Mouse (Mus musculus) kidney, embryonic 15.5 days (tissue): ENCODE results near the gene Zfp30. TPM values are rescaled to one million over a fixed set of nuclear protein-coding genes. Genes with fewer than 3 reads are reported as not detected.

Source experiments
- ATAC-seq: fragments of 200-750 bp; cut with Nextera tagmentation; replicated peaks from 2 replicates; pipeline ENCODE4 v1.8.0; 2017; ENCODE audit warnings: moderate TSS enrichment; ENCODE audit not compliant: low FRiP score
- H3K27ac ChIP-seq: fragments of 300-500 bp; sonication (generic); 2 replicates; pipeline ENCODE4 v1.5.1; 2015; ENCODE audit warnings: mild to moderate bottlenecking, inconsistent platforms
- H3K27me3 ChIP-seq: fragments of 300-500 bp; sonication (generic); 2 replicates; pipeline ENCODE4 v1.6.1; 2015; ENCODE audit warnings: inconsistent platforms
- H3K36me3 ChIP-seq: fragments of 300-500 bp; sonication (generic); 2 replicates; pipeline ENCODE4 v1.6.1; 2015; ENCODE audit warnings: inconsistent platforms
- H3K4me1 ChIP-seq: fragments of 300-500 bp; sonication (generic); 2 replicates; pipeline ENCODE4 v1.6.1; 2015; ENCODE audit warnings: inconsistent platforms
- H3K4me2 ChIP-seq: fragments of 300-500 bp; sonication (generic); 2 replicates; pipeline ENCODE4 v1.6.1; 2015; ENCODE audit warnings: moderate library complexity, mild to moderate bottlenecking, inconsistent platforms
- H3K4me3 ChIP-seq: fragments of 300-500 bp; sonication (generic); replicated peaks from 2 replicates; pipeline ENCODE4 v1.5.1; 2015; ENCODE audit warnings: mild to moderate bottlenecking, inconsistent platforms
- H3K9ac ChIP-seq: fragments of 300-500 bp; sonication (generic); 2 replicates; pipeline ENCODE4 v1.6.1; 2015; ENCODE audit warnings: mild to moderate bottlenecking, inconsistent platforms
- H3K9me3 ChIP-seq: fragments of 300-500 bp; sonication (generic); replicated peaks from 2 replicates; pipeline ENCODE4 v1.6.1; 2016; ENCODE audit warnings: inconsistent platforms
- WGBS: fragments of 180-500 bp; shearing (Covaris S2); methylation state at CpG from one replicate; pipeline ENCODE4 v1.1.7; 2015; ENCODE audit warnings: mixed read lengths; 5-methylcytosine and 5-hydroxymethylcytosine counted together
- polyA plus RNA-seq: library from polyadenylated mRNA; unstranded; fragments of >200 nt; fragmentation: Nextera tagmentation; extraction: Ambion mirVana; gene quantifications from 2 replicates; pipeline ENCODE4 v1.2.1, GENCODE M21; 2015

Zfp30 gene
- polyA plus RNA-seq, 1 experiment from 2014 or later, result 8.1 TPM

DNA sequence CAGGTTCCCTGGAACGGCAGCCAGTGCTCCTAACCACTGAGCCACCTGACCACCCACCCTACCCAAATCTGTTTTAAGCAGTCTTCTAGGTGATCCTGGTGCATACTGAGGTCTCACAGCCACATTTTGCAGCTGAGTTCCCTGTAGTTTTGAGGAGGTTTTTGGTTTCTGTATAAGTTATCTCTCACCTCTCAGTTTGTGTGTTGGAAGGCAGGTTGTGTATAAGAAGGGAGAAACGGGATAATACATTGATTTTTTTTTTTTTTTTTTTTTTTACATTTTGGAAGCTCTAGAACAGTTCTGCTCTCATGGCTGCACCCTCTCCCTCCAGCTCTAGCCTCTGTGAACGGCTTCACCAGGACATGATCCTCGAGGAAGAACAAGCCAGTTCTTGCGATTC lies 2.1 kb downstream of the Zfp30 start:
- Histone ChIP-seq H3K27ac (no peak overlapping the region), H3K27me3 (no peaks in the 10 kb centered on the region), H3K9me3 (no peaks in the 10 kb centered on the region), H3K9ac (peak overlapping the region; percentile 25; the same call in 1 of the 2 replicates), H3K4me1 (peaks cover 18% of the 10 kb centered on the region), H3K36me3 (peaks cover 39% of the 10 kb centered on the region), H3K4me2 (peak overlapping the region; percentile 73), H3K4me3 (peak overlapping the region; percentile 86)
- no peak for ATAC-seq
- WGBS, result 79% methylated on average over 5 of the region's 5 CpGs

DNA sequence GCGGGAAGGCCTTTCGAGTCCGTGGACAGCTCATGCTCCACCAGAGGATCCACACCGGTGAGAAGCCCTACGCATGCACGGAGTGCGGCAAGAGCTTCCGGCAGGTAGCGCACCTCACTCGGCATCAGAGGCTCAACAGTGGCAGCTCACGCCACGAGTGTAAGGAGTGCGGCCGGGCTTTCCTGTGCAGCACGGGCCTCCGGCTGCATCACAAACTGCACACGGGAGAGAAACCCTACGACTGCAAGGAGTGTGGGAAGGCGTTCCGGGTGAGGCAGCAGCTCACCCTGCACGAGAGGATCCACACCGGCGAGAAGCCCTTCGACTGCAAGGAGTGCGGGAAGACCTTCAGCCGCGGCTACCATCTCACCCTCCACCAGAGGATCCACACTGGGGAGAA lies 9.1 kb downstream of the Zfp30 start:
- no peak for ATAC-seq
- 0 out of 2 replicates have a peak overlapping the region, but pooled peaks have one; percentile 10 for H3K4me3 ChIP-seq
- H3K9ac ChIP-seq, result no peak overlapping the region
- no peaks in the 10 kb centered on the region for H3K4me1 ChIP-seq
- no peak overlapping the region for H3K27ac ChIP-seq
- peaks cover 71% of the 10 kb centered on the region for H3K36me3 ChIP-seq
- 35% methylated on average over 27 of the region's 27 CpGs for WGBS
- peak overlapping the region; percentile 34 for H3K4me2 ChIP-seq
- H3K9me3 ChIP-seq, result peaks cover 13% of the 10 kb centered on the region; the same call in 1 of the 2 replicates
- H3K27me3 ChIP-seq, result no peaks in the 10 kb centered on the region

DNA sequence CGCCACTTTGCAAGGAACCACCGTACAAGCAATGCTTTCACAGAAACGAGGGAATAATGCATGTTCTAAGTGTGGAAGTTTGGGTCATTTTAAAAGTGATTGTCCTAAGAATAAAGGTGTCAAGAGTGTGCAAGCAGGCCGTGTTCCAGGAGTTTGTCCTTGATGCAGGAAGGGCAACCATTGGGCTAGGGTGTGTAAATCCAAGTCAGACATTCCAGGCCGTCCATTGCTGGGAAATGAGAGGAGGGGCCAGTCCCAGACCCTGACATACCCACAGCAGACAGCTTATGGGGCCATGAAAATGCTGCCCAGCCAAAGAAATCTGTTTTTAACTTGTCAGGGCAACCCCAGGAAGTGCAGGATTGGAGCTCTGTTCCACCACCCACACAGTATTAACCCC lies 23.2 kb downstream of the Zfp30 start:
- 83% methylated on average over 5 of the region's 5 CpGs for WGBS

DNA sequence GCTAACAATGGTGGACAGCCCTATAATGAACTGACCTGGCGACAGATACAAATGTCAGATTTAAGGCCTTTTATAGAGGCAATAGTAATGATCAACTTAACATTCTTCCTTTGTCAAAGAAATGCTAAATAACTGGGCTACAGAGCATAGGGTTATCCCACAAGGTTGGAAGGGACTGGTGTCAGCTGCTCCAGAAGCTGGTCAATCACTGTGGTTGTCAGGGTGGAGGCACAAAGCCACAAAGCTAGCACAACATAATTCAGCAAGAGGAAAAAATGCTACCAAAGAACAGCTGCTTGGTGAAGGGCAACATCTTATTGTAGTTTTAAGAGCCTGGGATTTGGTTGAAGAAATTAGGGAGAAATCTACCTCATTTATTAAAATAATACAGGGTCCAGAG lies 28.4 kb downstream of the Zfp30 start:
- H3K36me3 ChIP-seq, result no peaks in the 10 kb centered on the region
- WGBS, result 97% methylated on average over 1 of the region's 1 CpGs
- H3K27ac ChIP-seq, result no peak overlapping the region
- no peak overlapping the region for H3K4me2 ChIP-seq
- no peak overlapping the region for H3K4me3 ChIP-seq
- peaks cover 4% of the 10 kb centered on the region; the same call in 1 of the 2 replicates for H3K9me3 ChIP-seq
- H3K27me3 ChIP-seq, result no peaks in the 10 kb centered on the region
- no peak overlapping the region for H3K9ac ChIP-seq
- no peak for ATAC-seq
- peaks cover 18% of the 10 kb centered on the region for H3K4me1 ChIP-seq

More for the DNA sequence above, 23.2 kb downstream of the Zfp30 start:
- Histone ChIP-seq H3K9ac (no peak overlapping the region), H3K4me1 (no peaks in the 10 kb centered on the region), H3K9me3 (peaks cover 4% of the 10 kb centered on the region; the same call in 1 of the 2 replicates), H3K27me3 (no peaks in the 10 kb centered on the region), H3K4me2 (no peak overlapping the region), H3K36me3 (no peaks in the 10 kb centered on the region), H3K27ac (no peak overlapping the region), H3K4me3 (no peak overlapping the region)
- ATAC-seq, result no peak

DNA sequence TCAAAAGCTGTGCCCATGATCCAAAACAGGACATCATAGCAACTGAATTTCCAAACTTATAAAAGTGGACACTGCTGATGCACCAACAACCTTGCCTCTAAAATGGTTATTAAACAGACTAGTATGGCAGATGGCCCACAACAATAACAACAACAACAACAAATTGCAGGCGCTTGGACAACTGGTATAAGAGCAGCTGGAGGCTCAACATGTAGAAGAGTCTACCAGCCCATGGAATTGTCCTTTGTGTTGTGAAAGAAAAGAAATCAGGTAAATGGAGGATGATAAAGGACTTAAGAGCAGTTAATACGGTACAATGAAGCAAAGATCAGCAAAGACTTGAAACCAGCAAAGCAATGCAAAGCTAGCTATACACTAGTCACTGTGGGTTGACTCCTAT lies 30.6 kb downstream of the Zfp30 start:
- Histone ChIP-seq H3K27ac (no peak overlapping the region), H3K9me3 (peaks cover 4% of the 10 kb centered on the region; the same call in 1 of the 2 replicates), H3K4me2 (no peak overlapping the region), H3K9ac (no peak overlapping the region), H3K4me3 (no peak overlapping the region), H3K27me3 (no peaks in the 10 kb centered on the region), H3K4me1 (peaks cover 29% of the 10 kb centered on the region), H3K36me3 (no peaks in the 10 kb centered on the region)
- 91% methylated on average over 2 of the region's 2 CpGs for WGBS
- ATAC-seq, result no peak

DNA sequence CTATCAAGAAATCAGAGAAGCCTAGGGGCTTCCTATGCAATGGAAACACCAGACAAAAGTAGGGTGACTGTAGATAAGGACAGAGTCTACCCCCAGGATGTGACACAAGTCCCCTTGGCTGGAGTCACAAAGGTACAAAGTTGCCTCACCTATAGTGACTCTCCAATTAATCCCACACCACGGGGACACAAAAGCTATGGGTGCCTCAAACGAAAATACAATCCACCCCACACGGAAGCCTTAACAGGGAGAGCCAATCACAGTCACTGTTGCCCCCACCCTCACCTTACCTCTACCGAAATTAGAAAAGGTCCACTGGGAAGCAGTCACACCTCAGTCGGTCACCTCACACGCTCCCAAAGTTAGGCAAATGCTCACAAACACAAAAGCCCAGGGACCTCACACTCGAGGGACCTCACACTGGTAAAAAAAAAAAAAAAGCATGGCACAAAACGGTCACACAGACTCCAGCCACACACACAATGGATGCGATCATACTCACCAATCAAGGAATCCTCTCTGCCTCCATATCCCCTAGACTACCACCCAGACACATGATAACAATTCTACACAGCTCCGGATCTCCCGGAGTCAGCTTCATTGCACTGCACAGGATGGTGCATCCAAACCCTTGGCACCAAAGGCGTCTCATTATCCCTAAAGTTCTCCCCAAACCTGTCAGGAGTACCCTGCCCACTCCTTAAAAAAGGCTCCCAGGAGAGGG lies 31.4 kb downstream of the Zfp30 start:
- H3K4me1 ChIP-seq, result peaks cover 31% of the 10 kb centered on the region
- peak overlapping the region; percentile 83 for H3K4me2 ChIP-seq
- H3K9ac ChIP-seq, result peak overlapping the region; percentile 69
- H3K27ac ChIP-seq, result peak overlapping the region; percentile 69
- no peaks in the 10 kb centered on the region for H3K36me3 ChIP-seq
- H3K9me3 ChIP-seq, result no peaks in the 10 kb centered on the region
- ATAC-seq, result peak; percentile 57
- H3K27me3 ChIP-seq, result no peaks in the 10 kb centered on the region
- 3% methylated on average over 12 of the region's 12 CpGs for WGBS
- peak overlapping the region; percentile 80 for H3K4me3 ChIP-seq

DNA sequence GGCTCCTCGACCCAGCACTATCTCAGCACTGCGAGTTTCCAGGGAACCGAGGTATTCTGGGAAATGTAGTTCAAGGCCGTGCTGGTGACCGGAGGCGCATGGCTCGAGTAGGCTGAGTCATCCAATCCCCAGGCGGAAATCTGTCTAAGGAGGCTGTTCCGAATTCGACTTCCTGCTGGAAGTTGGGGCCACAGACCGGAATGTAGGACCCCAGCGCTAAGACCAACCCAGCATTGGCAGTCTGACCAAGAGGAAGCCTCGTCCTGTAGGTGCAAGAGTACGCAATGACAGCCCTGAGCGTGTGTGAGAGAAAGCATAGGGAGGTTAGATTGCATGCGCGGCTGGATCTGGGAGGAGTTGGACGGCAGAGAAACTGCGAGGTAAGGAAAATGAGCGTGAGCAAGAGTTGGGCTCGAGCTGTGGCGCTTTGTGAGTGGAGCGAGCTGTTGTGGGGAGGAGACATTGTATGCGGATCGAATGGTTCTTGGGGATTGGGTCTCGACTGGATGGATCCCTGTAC lies 32.2 kb downstream of the Zfp30 start, which contains the start of gene Zfp790:
Gene Zfp790 (plus strand): TSS at position 205 of the 520 bp plus-strand sequence.
- peak within 1 kb of the TSS; percentile 83 for H3K4me2 ChIP-seq
- H3K9me3 ChIP-seq, result no peaks in the 10 kb centered on the region
- H3K4me1 ChIP-seq, result peaks cover 31% of the 10 kb centered on the region
- peak within 1 kb of the TSS; percentile 80 for H3K4me3 ChIP-seq
- under 1% methylated on average over 26 of the region's 26 CpGs for WGBS
- peak; percentile 97 for ATAC-seq
- H3K9ac ChIP-seq, result peak within 1 kb of the TSS; percentile 69
- H3K27ac ChIP-seq, result peak within 1 kb of the TSS; percentile 95
- H3K36me3 ChIP-seq, result peaks cover 5% of the 10 kb centered on the region
- no peaks in the 10 kb centered on the region for H3K27me3 ChIP-seq

DNA sequence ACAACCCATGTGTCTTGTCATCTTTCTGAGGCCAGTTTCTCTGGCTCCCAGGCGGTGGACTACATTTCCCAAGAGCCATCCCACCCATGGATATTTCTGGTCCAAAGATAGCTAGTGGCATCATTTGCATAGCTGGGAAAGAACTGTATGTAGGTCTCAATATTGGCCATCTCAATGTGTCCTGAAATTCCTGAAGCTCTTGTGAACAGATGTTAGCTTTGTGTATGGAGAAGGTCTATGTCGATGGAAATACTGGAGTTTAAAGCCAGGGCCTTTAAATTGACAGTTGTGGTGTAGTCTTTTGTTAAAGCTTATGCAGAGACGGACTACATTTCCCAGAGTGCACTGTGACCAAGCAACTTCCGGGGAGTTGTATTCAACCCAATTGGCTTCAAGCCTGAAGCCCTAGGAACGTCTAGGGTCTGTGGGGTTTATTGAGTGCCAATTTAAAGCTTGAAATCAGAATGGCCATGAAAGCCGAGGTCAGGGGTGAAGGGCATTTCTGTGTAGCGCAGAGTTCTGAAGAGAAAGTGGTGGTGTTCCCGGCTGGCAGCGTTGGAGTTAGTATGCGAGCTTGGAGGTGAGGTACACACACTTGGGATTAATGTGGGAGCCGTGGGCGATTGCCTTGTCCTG lies 34.9 kb downstream of the Zfp30 start:
- WGBS, result 2% methylated on average over 12 of the region's 12 CpGs
- peaks cover 31% of the 10 kb centered on the region for H3K36me3 ChIP-seq
- H3K9ac ChIP-seq, result peak overlapping the region; percentile 65
- H3K4me1 ChIP-seq, result peaks cover 31% of the 10 kb centered on the region
- no peaks in the 10 kb centered on the region for H3K9me3 ChIP-seq
- H3K4me3 ChIP-seq, result peak overlapping the region; percentile 65
- H3K27ac ChIP-seq, result peak overlapping the region; percentile 33
- peak overlapping the region; percentile 64 for H3K4me2 ChIP-seq
- ATAC-seq, result peak; percentile 59
- H3K27me3 ChIP-seq, result no peaks in the 10 kb centered on the region

DNA sequence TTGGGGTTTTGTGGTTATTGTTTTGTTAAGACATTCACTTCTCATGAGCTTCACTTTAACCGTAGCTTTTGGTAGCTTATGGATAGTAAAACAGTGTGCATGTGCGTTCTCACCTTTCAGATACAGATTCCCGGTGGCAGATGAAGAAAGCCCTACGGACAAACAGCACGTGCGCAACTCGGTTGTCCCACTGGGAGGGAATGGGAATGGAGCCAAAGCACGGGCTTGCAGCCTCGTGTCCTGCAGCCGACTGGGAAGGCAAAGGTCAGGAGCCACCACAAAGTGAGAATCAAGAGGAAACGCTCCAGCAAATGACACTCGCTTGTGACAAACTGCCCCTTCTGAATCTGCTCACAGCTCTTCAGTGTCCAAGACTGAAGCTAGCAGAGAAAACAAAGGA lies 44.2 kb downstream of the Zfp30 start:
- 88% methylated on average over 12 of the region's 12 CpGs for WGBS
- Histone ChIP-seq H3K9me3 (no peaks in the 10 kb centered on the region), H3K4me2 (no peak overlapping the region), H3K36me3 (peaks cover 92% of the 10 kb centered on the region), H3K27me3 (no peaks in the 10 kb centered on the region), H3K9ac (no peak overlapping the region), H3K4me1 (no peaks in the 10 kb centered on the region), H3K27ac (no peak overlapping the region), H3K4me3 (no peak overlapping the region)
- ATAC-seq, result no peak

DNA sequence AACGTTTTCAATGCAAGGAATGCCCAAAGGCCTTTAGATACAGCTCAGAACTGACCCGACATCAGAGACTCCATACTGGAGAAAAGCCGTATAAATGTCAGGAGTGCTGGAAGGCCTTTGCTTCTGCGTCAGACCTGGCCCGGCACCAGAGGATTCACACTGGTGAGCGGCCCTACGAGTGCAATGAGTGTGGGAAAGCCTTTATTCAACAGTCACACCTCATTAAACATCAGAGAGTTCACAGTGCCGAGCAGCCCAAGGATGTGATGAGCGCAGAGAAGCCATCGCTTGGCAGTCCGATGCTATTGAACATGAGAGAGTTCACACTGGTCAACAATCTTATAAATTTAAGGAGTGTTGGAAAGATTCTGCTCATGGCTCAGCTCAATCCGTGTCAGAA lies 46.0 kb downstream of the Zfp30 start:
- Histone ChIP-seq H3K9me3 (no peaks in the 10 kb centered on the region), H3K4me2 (no peak overlapping the region), H3K27ac (no peak overlapping the region), H3K36me3 (peaks cover 84% of the 10 kb centered on the region), H3K4me1 (no peaks in the 10 kb centered on the region), H3K9ac (no peak overlapping the region), H3K27me3 (no peaks in the 10 kb centered on the region), H3K4me3 (no peak overlapping the region)
- ATAC-seq, result no peak
- WGBS, result 56% methylated on average over 12 of the region's 12 CpGs

DNA sequence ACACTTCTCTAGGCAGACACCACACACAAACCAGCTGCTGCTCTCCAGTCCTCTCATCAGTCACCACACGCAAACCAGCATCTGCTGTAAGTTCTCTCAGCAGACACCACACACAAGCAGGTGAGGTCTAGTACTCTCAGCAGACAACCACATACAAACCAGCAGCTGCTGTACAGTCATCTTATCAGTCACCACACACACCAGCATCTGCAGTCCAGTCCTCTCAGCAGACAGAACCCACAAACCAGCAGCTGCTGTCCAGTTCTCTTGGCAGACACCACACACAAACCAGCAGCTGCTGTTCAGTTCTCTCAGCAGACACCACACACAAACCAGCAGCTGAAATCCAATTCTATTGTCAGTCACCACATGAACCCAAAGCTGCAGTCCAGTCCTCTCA lies 53.0 kb downstream of the Zfp30 start:
- H3K4me1 ChIP-seq, result no peaks in the 10 kb centered on the region
- no peak overlapping the region for H3K27ac ChIP-seq
- H3K36me3 ChIP-seq, result peaks cover 21% of the 10 kb centered on the region
- 92% methylated on average over 1 of the region's 1 CpGs for WGBS
- ATAC-seq, result no peak
- no peak overlapping the region for H3K4me2 ChIP-seq
- no peak overlapping the region for H3K4me3 ChIP-seq
- no peaks in the 10 kb centered on the region for H3K27me3 ChIP-seq
- H3K9me3 ChIP-seq, result no peaks in the 10 kb centered on the region
- H3K9ac ChIP-seq, result no peak overlapping the region

DNA sequence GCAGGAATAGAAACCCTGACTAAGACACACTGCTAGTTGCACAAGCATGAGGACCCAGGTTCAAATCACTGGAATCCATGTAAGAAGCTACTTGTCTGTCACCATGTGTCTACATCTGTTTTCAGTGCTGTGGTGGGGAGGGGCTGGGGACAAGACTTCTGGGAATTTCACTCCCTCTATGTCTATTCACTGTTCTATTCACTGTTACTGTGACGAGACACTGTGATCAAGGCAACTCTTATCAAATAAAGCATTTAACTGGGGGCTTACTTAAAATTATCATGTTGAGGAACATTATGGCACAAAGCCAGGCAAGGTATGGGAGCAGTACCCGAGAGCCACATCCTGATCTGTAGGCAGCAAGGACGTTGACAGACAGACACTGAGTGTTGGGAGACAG lies 55.5 kb downstream of the Zfp30 start:
- ATAC-seq, result no peak
- no peak overlapping the region for H3K4me2 ChIP-seq
- peaks cover 12% of the 10 kb centered on the region for H3K36me3 ChIP-seq
- WGBS, result 80% methylated on average over 3 of the region's 3 CpGs
- no peak overlapping the region for H3K27ac ChIP-seq
- H3K4me1 ChIP-seq, result no peaks in the 10 kb centered on the region
- no peak overlapping the region for H3K4me3 ChIP-seq
- H3K27me3 ChIP-seq, result no peaks in the 10 kb centered on the region
- H3K9me3 ChIP-seq, result no peaks in the 10 kb centered on the region
- no peak overlapping the region for H3K9ac ChIP-seq
